Mouse (Mus musculus) frontal cortex, adult 2 months (tissue): ENCODE results near the gene Pdss2. TPM values are rescaled to one million over a fixed set of nuclear protein-coding genes. Genes with fewer than 3 reads are reported as not detected.
"Not testable (repeated sequence)": the region's sequence is repeated elsewhere in the genome, so short reads cannot be mapped to it uniquely, and the experiment has no call there.

ENCODE experiments used
- DNase-seq, 2 experiments: peaks; one replicate each; pipeline ENCODE4 v3.0.0; 2022; ENCODE audit warnings: low spot score in 1 of 2; ENCODE audit errors: extremely low spot score in 1 of 2
- polyA plus RNA-seq: library from polyadenylated mRNA; depleted of rRNA; stranded (reverse); fragments of >200 nt; gene quantifications from 2 replicates; pipeline ENCODE4 v1.2.3, GENCODE M21; 2012

The Pdss2 gene
- polyA plus RNA-seq, 1 experiment = 12.6 TPM

- no peak for DNase-seq
Observed at GRCm38 (mm10) chr10:43368611-43369010, 147.3 kb downstream of the Pdss2 start.

GRCm38 (mm10) chr10:43372315-43372714 lies 151.0 kb downstream of the Pdss2 start:
- DNase-seq = peak in 1 of 2 experiments; percentile 13

- no peak for DNase-seq
Observed at GRCm38 (mm10) chr10:43373035-43373434, 151.7 kb downstream of the Pdss2 start.

- DNase-seq = no peak
Observed at GRCm38 (mm10) chr10:43373666-43374065, 152.4 kb downstream of the Pdss2 start.

- DNase-seq = no peak
Observed at GRCm38 (mm10) chr10:43375286-43375685, 154.0 kb downstream of the Pdss2 start.

GRCm38 (mm10) chr10:43376749-43377148 lies 155.5 kb downstream of the Pdss2 start:
- DNase-seq = no peak

GRCm38 (mm10) chr10:43378279-43378678 lies 157.0 kb downstream of the Pdss2 start:
- peak; percentile 6 to 71 for DNase-seq

GRCm38 (mm10) chr10:43378732-43379644 lies 157.7 kb downstream of the Pdss2 start:
- no peak for DNase-seq

- no peak for DNase-seq
Observed at GRCm38 (mm10) chr10:43382660-43383059, 161.4 kb downstream of the Pdss2 start.

- DNase-seq = no peak
Observed at GRCm38 (mm10) chr10:43384623-43385022, 163.3 kb downstream of the Pdss2 start.

GRCm38 (mm10) chr10:43392921-43393320 lies 171.6 kb downstream of the Pdss2 start:
- no peak for DNase-seq

GRCm38 (mm10) chr10:43393818-43394217 lies 172.5 kb downstream of the Pdss2 start:
- DNase-seq = no peak

- DNase-seq = no peak
Observed at GRCm38 (mm10) chr10:43395824-43396223, 174.5 kb downstream of the Pdss2 start.

- no peak for DNase-seq
Observed at GRCm38 (mm10) chr10:43399596-43400316, 178.5 kb downstream of the Pdss2 start.

GRCm38 (mm10) chr10:43406107-43406506 lies 184.8 kb downstream of the Pdss2 start:
- no peak for DNase-seq

GRCm38 (mm10) chr10:43406885-43407284 lies 185.6 kb downstream of the Pdss2 start:
- DNase-seq = no peak

GRCm38 (mm10) chr10:43409506-43410230 lies 188.4 kb downstream of the Pdss2 start:
- no peak for DNase-seq

- not testable (repeated sequence) for DNase-seq
Observed at GRCm38 (mm10) chr10:43411164-43411563, 189.9 kb downstream of the Pdss2 start.

GRCm38 (mm10) chr10:43417346-43417745 lies 196.1 kb downstream of the Pdss2 start:
- no peak for DNase-seq

- peak; percentile 13 to 58 for DNase-seq
Observed at GRCm38 (mm10) chr10:43420660-43421413, 199.6 kb downstream of the Pdss2 start.
